Mouse (Mus musculus) myocyte (in vitro differentiated cells): ENCODE measurements at regions not wholly inside any gene's neighbourhood (a gene's known extent, or its start where the extent isn't known, plus 50 kb on each side); places are given as distances from the start of the nearest gene placed in this dataset.

Experiments used
- H3K27me3 ChIP-seq: one replicate; pipeline ENCODE4 v1.6.1; 2011; ENCODE audit not compliant: control insufficient read depth, insufficient read depth, insufficient read length
- H3K36me3 ChIP-seq: one replicate; pipeline ENCODE4 v1.6.1; 2011; ENCODE audit not compliant: control insufficient read depth, insufficient read depth
- H3K4me2 ChIP-seq: one replicate; pipeline ENCODE4 v1.6.1; 2011; ENCODE audit warnings: low read depth, control low read depth
- H3K4me3 ChIP-seq: one replicate; pipeline ENCODE4 v1.5.1; 2011; ENCODE audit warnings: mild to moderate bottlenecking, control low read depth, moderate library complexity
- H3K79me2 ChIP-seq: one replicate; pipeline ENCODE4 v1.6.1; 2011; ENCODE audit not compliant: control insufficient read depth, insufficient read depth
- H3ac ChIP-seq: one replicate; pipeline ENCODE4 v1.6.1; 2011; ENCODE audit not compliant: control insufficient read depth, insufficient read length
- CEBPB ChIP-seq: IDR thresholded peaks from 2 replicates; pipeline ENCODE4 v1.6.1; 2011; ENCODE audit warnings: mild to moderate bottlenecking, moderate library complexity; ENCODE audit not compliant: poor library complexity, insufficient read depth, severe bottlenecking
- E2F4 ChIP-seq: IDR thresholded peaks from one replicate; pipeline ENCODE4 v1.6.1; 2011; ENCODE audit warnings: mild to moderate bottlenecking, control low read depth, moderate library complexity; ENCODE audit not compliant: insufficient read depth
- MAX ChIP-seq: IDR thresholded peaks from one replicate; pipeline ENCODE4 v1.6.1; 2011; ENCODE audit warnings: low read depth, mild to moderate bottlenecking, control low read depth
- MYOD1 ChIP-seq, 3 experiments: IDR thresholded peaks; one replicate each; pipeline ENCODE4 v1.6.1; 2011; ENCODE audit warnings: control low read depth in 2 of 3, low read depth in 2 of 3, mild to moderate bottlenecking in 2 of 3, moderate library complexity in 1 of 3; ENCODE audit not compliant: insufficient read length in 2 of 3, control insufficient read depth in 1 of 3
- MYOG ChIP-seq, 3 experiments: IDR thresholded peaks; one replicate each; pipeline ENCODE4 v1.6.1; 2011; ENCODE audit warnings: control low read depth in 2 of 3, low read depth in 2 of 3, mild to moderate bottlenecking in 2 of 3; ENCODE audit not compliant: insufficient read length in 2 of 3, control insufficient read depth in 1 of 3, insufficient read depth in 1 of 3
- POLR2A ChIP-seq: IDR thresholded peaks from one replicate; pipeline ENCODE4 v1.6.1; 2011; ENCODE audit warnings: low read depth, mild to moderate bottlenecking, control low read depth, moderate library complexity; ENCODE audit not compliant: insufficient read length
- POLR2AphosphoS2 ChIP-seq: IDR thresholded peaks from one replicate; pipeline ENCODE4 v1.6.1; 2011; ENCODE audit warnings: low read depth, control low read depth; ENCODE audit not compliant: insufficient read length
- REST ChIP-seq: IDR thresholded peaks from one replicate; pipeline ENCODE4 v1.6.1; 2011; ENCODE audit warnings: mild to moderate bottlenecking, control low read depth, moderate library complexity; ENCODE audit not compliant: insufficient read depth, insufficient read length
- SRF ChIP-seq: IDR thresholded peaks from one replicate; pipeline ENCODE4 v1.6.1; 2011; ENCODE audit warnings: low read depth; ENCODE audit not compliant: control insufficient read depth, insufficient read length
- TCF12 ChIP-seq: IDR thresholded peaks from one replicate; pipeline ENCODE4 v1.6.1; 2011; ENCODE audit warnings: mild to moderate bottlenecking, control low read depth; ENCODE audit not compliant: poor library complexity, insufficient read depth, severe bottlenecking
- TCF3 ChIP-seq: IDR thresholded peaks from one replicate; pipeline ENCODE4 v1.6.1; 2011; ENCODE audit warnings: low read depth, control low read depth; ENCODE audit not compliant: insufficient read length
- USF1 ChIP-seq: IDR thresholded peaks from one replicate; pipeline ENCODE4 v1.6.1; 2011; ENCODE audit warnings: low read depth, mild to moderate bottlenecking, control low read depth, moderate library complexity

GRCm38 (mm10) chr1:137923705-137924104 lies 251.8 kb downstream of the Ptprc start:
- Histone ChIP-seq H3K36me3 (peaks cover 6% of the 10 kb centered on the region), H3ac (no peak overlapping the region), H3K4me2 (no peak overlapping the region), H3K79me2 (no peaks in the 10 kb centered on the region), H3K4me3 (no peak overlapping the region), H3K27me3 (no peaks in the 10 kb centered on the region)
- TF ChIP-seq MAX = no peak
- TF ChIP-seq CEBPB = no peak
- no peak for TF ChIP-seq USF1
- TF ChIP-seq MYOG (IDR thresholded peaks at IDR 0.05; ENCODE audit: control insufficient read depth in 1 of 3, insufficient read depth in 1 of 3, insufficient read length in 2 of 3, low read depth in 2 of 3) = no peak
- TF ChIP-seq SRF = no peak
- TF ChIP-seq POLR2A = no peak
- TF ChIP-seq E2F4 = no peak
- TF ChIP-seq POLR2AphosphoS2 = no peak
- TF ChIP-seq TCF3 = no peak
- no peak for TF ChIP-seq REST
- no peak for TF ChIP-seq MYOD1 (IDR thresholded peaks at IDR 0.05; ENCODE audit: control insufficient read depth in 1 of 3, insufficient read length in 2 of 3, low read depth in 2 of 3)

- no peak overlapping the region for H3K4me2 ChIP-seq
- H3K4me3 ChIP-seq = no peak overlapping the region
- TF ChIP-seq USF1 (no peak), MYOG (IDR thresholded peaks at IDR 0.05; ENCODE audit: control insufficient read depth in 1 of 3, insufficient read depth in 1 of 3, insufficient read length in 2 of 3, low read depth in 2 of 3) (no peak), POLR2A (no peak), CEBPB (no peak), MAX (no peak), SRF (no peak), POLR2AphosphoS2 (no peak), E2F4 (no peak)
- no peaks in the 10 kb centered on the region for H3K27me3 ChIP-seq
- peaks cover 5% of the 10 kb centered on the region for H3K79me2 ChIP-seq
- no peak overlapping the region for H3ac ChIP-seq
- H3K36me3 ChIP-seq = peaks cover 9% of the 10 kb centered on the region
These were observed 252.7 kb downstream of the Ptprc start for GRCm38 (mm10) chr1:137922769-137923168.

DNA sequence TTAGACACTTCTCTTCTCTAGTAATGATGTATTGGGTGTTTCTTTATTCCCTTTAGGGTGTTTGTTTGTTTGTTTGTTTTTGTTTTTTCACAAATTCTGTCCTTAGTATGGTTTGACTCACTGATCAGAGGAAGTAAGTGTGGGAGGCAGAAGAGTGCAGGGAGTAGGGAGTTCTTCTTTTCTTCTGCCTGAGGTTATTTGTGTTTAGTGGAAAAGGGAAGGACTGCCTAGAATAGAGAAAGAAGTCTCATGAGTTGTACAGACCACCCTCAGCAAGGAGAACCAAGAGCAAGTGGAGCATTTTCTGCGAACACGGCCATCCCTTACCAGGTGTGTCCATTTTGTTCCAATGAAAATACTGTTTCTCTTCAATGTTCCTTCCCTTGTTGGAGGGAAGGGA lies 253.9 kb downstream of the Ptprc start:
- peaks cover 9% of the 10 kb centered on the region for H3K36me3 ChIP-seq
- peaks cover 9% of the 10 kb centered on the region for H3K79me2 ChIP-seq
- H3K27me3 ChIP-seq = no peaks in the 10 kb centered on the region
- H3K4me2 ChIP-seq = no peak overlapping the region
- no peak for TF ChIP-seq TCF12
- no peak for TF ChIP-seq REST
- no peak for TF ChIP-seq TCF3
- TF ChIP-seq SRF = no peak
- TF ChIP-seq E2F4 = no peak
- TF ChIP-seq MAX = no peak
- TF ChIP-seq USF1 = no peak
- TF ChIP-seq MYOD1 (IDR thresholded peaks at IDR 0.05; ENCODE audit: control insufficient read depth in 1 of 3, insufficient read length in 2 of 3, low read depth in 2 of 3) = no peak
- H3K4me3 ChIP-seq = no peak overlapping the region
- H3ac ChIP-seq = no peak overlapping the region

DNA sequence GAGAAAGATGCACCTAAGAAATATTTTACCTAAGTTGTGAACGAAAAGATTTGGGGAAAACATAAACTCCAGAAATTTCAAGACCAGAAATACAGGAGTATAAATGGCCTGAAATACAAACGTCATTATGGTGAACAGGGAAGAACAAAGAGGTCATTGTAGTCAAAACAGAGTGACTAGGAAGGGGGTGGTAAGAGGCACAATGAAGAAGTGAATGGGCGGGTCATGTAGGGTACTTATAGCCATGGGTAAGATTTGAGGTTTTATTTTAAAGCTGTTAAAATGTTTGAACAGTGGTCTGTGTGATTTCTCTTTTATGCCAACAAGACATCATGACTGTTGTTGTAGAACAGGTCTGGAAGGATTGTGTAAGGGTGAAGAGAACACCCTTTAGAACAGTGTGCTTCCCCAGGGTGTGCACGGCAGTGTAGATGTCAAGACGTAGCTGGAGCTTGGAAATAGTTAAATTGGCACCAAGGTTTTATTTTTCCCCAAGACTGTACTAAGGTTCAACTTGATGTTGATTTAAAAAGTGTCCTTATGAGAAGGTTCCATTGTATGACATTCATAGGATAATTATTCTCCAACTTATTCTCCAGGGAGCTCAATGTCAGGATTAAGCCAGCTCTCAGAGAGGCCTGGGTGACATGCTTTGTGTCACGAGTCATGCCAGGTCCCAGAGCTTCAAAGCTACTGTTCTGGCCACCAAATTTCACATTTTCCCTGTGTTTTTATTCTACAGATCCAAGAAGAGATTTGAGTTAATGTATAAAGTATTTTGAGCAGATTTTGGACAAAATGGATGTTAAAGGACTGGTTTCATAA lies 255.6 kb downstream of the Ptprc start:
- H3K4me3 ChIP-seq = no peak overlapping the region
- TF ChIP-seq SRF (no peak), TCF3 (no peak), POLR2A (no peak), MAX (no peak), MYOG (IDR thresholded peaks at IDR 0.05; ENCODE audit: control insufficient read depth in 1 of 3, insufficient read depth in 1 of 3, insufficient read length in 2 of 3, low read depth in 2 of 3) (no peak), USF1 (no peak), CEBPB (no peak), REST (no peak), MYOD1 (IDR thresholded peaks at IDR 0.05; ENCODE audit: control insufficient read depth in 1 of 3, insufficient read length in 2 of 3, low read depth in 2 of 3) (no peak), E2F4 (no peak), POLR2AphosphoS2 (no peak), TCF12 (no peak)
- H3ac ChIP-seq = no peak overlapping the region
- H3K79me2 ChIP-seq = peaks cover 14% of the 10 kb centered on the region
- H3K36me3 ChIP-seq = peaks cover 9% of the 10 kb centered on the region
- no peaks in the 10 kb centered on the region for H3K27me3 ChIP-seq
- no peak overlapping the region for H3K4me2 ChIP-seq

DNA sequence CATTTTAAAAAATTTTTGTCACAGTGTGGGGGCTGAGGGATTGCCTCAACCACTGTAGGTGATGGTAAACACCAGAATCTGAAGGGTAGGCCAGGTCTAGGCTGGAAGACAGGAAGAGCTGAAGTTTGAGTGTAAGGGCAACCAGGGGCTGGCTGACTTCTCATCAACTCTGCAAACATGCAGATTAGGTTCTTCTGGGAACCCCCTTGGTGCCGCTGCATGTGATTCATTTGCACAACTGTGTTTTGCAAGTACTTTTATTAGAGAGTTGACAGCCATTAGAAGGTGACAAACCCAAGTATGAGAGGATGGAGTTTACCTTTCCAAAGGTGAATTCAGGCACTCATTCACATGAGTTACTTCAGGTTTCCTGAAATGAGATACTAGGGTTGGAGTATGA lies 258.1 kb downstream of the Ptprc start:
- Histone ChIP-seq H3K4me2 (no peak overlapping the region), H3K4me3 (no peak overlapping the region), H3K79me2 (peaks cover 17% of the 10 kb centered on the region), H3K27me3 (no peaks in the 10 kb centered on the region), H3K36me3 (peaks cover 9% of the 10 kb centered on the region), H3ac (no peak overlapping the region)
- TF ChIP-seq REST = no peak
